Mouse (Mus musculus): ENCODE measurements at regions not wholly inside any gene's neighbourhood (a gene's known extent, or its start where the extent isn't known, plus 50 kb on each side); places are given as distances from the start of the nearest gene placed in this dataset.
"Not testable (repeated sequence)": the region's sequence is repeated elsewhere in the genome, so short reads cannot be mapped to it uniquely, and the experiment has no call there.

DNA sequence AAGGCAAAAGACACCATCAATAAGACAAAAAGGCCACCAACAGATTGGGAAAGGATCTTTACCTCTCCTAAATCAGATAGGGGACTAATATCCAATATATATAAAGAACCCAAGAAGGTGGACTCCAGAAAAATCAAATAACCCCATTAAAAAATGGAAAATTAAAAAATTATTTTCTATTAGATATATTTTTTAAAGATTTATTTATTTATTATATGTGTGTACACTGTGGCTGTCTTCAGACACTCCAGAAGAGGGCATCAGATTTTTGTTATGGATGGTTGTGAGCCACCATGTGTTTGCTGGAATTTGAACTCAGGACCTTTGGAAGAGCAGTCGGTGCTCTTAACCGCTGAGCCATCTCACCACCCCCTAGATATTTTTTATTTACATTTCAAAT lies 199.2 kb downstream of the Gm31371 start:
- ATAC-seq; POLR2A ChIA-PET; in situ Hi-C loops (cut with MboI; ENCODE audit: low pct_unique_long_range_greater_than_20kb); H3K27me3 ChIP-seq; DNase-seq (ENCODE audit: low read depth, low spot score); CTCF ChIA-PET: not testable (repeated sequence)

DNA sequence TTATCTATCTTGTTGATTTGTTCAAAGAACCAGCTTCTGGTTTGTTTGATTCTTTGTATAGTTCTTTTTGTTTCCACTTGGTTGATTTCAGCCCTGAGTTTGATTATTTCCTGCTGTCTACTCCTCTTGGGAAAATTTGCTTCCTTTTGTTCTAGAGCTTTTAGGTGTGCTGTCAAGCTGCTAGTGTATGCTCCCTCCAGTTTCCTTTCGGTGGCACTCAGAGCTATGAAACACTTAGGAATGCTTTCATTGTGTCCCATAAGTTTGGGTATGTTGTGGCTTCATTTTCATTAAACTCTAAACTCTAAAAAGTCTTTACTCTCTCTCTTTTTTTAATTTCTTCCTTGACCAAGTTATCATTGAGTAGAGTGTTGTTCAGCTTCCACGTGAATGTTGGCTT lies 204.0 kb downstream of the Gm31371 start:
- CTCF ChIA-PET; DNase-seq (ENCODE audit: low read depth, low spot score); POLR2A ChIA-PET; H3K27me3 ChIP-seq; ATAC-seq; in situ Hi-C loops (cut with MboI; ENCODE audit: low pct_unique_long_range_greater_than_20kb): not testable (repeated sequence)

DNA sequence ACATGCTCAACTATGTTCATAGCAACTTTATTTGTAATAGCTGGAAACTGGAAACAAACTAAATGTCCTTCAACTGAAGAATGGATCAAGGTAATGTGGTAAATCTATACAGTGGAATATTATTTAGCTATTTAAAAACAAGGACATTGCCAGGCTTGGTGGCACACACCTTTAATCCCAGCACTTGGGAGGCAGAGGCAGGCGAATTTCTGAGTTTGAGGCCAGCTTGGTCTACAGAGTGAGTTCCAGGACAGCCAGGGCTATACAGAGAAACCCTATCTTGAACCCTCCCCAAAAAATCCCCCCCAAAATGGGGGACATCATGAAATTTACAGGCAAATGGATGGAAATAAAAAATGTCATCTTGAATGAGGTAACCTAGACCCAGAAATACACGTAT lies 213.6 kb downstream of the Gm31371 start:
- POLR2A ChIA-PET; ATAC-seq; H3K27me3 ChIP-seq; in situ Hi-C loops (cut with MboI; ENCODE audit: low pct_unique_long_range_greater_than_20kb); CTCF ChIA-PET; DNase-seq (ENCODE audit: low read depth, low spot score): not testable (repeated sequence)

DNA sequence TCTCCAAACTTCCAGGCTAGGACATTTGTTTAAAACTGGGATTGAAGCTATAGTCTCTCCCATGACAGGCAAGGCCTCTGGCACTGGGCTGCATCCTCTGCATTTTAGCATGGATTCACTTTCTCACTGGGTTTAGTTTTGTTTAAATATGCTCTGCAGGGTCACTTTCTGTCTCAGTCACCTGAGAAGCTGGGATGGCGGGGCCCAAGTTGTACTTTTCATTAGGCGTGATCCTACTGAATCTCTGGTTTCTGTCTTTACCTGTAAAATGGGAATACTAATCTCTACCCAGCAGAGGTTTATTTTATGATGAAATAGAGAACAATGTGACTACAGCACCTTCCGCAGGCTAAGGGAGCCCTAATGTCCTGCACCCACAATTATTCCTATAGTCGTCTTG lies 216.4 kb downstream of the Gm31371 start:
- DNase-seq (ENCODE audit: low read depth, low spot score); CTCF ChIA-PET; POLR2A ChIA-PET; H3K27me3 ChIP-seq; in situ Hi-C loops (cut with MboI; ENCODE audit: low pct_unique_long_range_greater_than_20kb); ATAC-seq: not testable (repeated sequence)

DNA sequence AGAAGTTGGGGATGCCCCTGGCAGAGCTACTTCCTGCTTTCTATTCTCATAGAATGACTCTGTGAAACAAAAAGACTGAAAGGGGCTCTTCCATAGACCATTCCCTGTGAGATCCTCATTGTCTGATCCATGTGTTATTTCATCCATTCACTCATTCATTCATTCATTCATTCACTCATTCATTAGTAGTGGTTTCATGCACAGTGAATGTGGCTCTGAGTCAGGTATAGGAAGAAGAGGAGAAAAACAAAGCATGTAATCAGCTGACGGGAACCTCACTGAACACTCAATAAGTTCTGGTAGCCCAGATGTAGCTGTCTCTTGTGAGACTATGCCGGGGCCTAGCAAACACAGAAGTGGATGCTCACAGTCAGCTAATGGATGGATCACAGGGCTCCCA lies 217.0 kb downstream of the Gm31371 start:
- ATAC-seq; DNase-seq (ENCODE audit: low read depth, low spot score); POLR2A ChIA-PET; CTCF ChIA-PET; in situ Hi-C loops (cut with MboI; ENCODE audit: low pct_unique_long_range_greater_than_20kb); H3K27me3 ChIP-seq: not testable (repeated sequence)

DNA sequence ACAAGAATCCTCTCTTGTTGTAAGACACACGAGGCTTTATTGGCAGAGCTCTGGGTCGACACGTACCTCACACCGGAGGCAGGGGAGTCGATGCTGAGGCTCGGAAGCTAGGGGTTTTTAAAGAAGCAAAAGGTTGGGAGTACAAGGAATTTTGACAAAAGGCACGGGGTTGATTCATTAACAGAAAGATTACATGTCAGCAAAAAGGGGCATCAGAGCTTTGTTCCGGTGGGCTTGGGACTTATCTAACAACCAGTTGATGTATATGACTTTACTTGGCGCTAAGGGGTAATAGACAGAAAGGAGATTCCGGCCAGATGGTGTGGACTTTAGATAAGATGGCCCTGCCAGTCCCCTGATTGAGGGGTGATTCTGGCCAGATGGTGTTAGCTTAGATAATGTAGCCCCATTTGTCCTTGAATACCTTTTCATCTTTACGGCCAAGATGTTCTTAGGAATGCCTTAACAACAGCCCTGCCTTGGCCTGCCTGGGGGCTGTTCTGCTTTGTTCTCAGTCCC lies 218.3 kb downstream of the Gm31371 start:
- CTCF ChIA-PET; ATAC-seq; DNase-seq (ENCODE audit: low read depth, low spot score); H3K27me3 ChIP-seq; POLR2A ChIA-PET; in situ Hi-C loops (cut with MboI; ENCODE audit: low pct_unique_long_range_greater_than_20kb): not testable (repeated sequence)

DNA sequence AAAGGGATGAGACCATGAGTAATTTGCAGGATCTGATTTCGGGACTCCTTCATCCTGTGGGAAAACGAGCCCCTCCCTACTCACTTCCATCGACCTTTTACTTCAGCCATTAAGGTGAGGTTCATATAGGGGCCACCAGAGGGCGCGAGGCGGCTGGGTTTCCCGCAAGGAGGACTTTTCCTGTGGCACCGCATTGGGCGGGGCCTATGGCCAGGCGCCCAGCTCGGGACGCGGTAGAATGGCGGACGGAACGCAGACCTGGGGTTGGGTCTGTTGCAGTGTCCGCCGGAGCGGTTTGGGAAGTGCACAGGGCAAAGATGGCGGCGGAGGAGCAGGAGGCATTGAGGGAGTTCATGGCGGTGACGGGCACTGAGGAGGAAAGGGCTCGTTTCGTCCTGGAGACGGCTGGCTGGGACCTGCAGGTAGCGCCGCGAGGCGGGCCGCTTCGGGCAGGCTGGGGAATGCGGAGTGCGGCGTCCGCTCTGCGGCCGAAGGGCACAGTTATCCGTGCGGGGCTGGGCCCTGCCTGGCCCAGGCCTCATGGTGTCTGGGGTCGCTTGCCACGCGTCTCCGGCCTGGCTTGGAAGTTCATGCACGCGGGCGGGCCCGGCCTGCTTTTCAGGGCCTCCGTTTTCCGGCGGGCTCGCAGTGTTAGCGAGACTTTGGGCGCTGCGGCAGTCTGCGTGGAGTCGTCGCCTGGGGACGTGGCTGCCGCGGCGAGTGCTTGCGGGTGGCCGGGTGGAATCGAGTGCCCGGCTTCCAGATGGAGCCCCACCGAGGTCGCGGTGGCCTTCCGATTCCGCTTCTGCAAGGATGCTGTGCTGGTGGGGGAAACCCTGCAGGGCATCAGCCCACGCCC lies 219.1 kb downstream of the Gm31371 start:
- ATAC-seq, result peak; percentile 47
- CTCF ChIA-PET; DNase-seq (ENCODE audit: low read depth, low spot score); POLR2A ChIA-PET; H3K27me3 ChIP-seq; in situ Hi-C loops (cut with MboI; ENCODE audit: low pct_unique_long_range_greater_than_20kb): not testable (repeated sequence)

DNA sequence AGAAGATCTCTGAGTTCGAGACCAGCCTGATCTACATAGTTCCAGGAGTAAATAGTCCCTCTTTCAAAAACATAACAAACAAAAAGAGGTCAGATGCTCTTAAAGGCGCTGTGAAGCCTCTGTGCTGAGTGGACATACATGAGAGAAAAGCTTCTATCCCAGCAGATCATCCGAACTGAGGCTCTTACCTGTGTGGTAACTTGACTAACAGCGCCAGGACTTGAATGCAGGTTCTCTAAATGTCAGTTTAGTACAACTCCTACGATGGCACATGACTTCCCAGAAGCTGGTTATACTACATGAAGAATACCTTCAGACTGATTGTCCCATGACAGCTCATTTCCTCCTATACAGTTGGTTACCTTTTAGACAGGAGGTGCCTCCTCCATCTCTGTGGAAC lies 220.4 kb downstream of the Gm31371 start:
- H3K27me3 ChIP-seq; CTCF ChIA-PET; ATAC-seq; in situ Hi-C loops (cut with MboI; ENCODE audit: low pct_unique_long_range_greater_than_20kb); DNase-seq (ENCODE audit: low read depth, low spot score); POLR2A ChIA-PET: not testable (repeated sequence)

DNA sequence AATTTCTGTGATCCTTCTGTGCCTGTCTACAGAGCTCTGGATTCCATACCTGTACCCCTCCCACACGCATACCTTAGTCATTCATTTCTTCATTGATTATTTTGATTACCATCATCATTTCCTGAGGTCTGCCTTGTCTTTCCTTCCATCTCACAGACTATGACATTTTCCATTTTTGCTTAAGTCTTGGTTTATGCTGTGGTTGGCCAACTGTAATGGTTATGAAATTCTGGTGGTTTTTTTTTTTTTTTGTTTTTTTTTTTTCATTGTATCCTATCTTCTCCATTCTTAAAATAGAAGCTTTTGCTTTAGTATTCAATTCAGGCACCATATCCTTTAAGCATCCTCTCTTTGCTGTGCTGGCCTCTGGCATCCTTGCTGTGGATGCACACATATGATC lies 227.4 kb downstream of the Gm15319 start:
- H3K27me3 ChIP-seq; in situ Hi-C loops (cut with MboI; ENCODE audit: low pct_unique_long_range_greater_than_20kb): not testable (repeated sequence)

DNA sequence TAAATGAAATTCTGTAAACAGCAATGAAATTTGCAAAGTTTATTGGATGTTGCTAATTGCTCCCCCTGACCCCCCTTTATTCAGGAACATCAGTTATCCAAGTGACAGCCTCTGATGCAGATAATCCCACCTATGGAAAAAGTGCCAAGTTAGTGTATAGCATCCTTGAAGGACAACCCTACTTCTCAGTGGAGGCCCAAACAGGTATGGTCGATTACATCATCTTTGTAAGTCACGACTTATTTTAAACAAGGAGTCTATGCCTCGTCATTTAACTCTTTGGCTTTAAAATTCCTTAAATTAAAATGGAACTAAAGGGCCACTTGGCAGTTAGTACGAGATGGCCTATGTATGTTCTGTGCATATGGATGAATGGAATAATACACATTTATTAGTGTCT lies 217.6 kb downstream of the Gm15319 start:
- in situ Hi-C loops (cut with MboI; ENCODE audit: low pct_unique_long_range_greater_than_20kb); CTCF ChIA-PET; DNase-seq (ENCODE audit: low read depth, low spot score); H3K27me3 ChIP-seq; ATAC-seq; POLR2A ChIA-PET: not testable (repeated sequence)

More for the DNA sequence above, 227.4 kb downstream of the Gm15319 start:
- POLR2A ChIA-PET; ATAC-seq; CTCF ChIA-PET; DNase-seq (ENCODE audit: low read depth, low spot score): not testable (repeated sequence)

DNA sequence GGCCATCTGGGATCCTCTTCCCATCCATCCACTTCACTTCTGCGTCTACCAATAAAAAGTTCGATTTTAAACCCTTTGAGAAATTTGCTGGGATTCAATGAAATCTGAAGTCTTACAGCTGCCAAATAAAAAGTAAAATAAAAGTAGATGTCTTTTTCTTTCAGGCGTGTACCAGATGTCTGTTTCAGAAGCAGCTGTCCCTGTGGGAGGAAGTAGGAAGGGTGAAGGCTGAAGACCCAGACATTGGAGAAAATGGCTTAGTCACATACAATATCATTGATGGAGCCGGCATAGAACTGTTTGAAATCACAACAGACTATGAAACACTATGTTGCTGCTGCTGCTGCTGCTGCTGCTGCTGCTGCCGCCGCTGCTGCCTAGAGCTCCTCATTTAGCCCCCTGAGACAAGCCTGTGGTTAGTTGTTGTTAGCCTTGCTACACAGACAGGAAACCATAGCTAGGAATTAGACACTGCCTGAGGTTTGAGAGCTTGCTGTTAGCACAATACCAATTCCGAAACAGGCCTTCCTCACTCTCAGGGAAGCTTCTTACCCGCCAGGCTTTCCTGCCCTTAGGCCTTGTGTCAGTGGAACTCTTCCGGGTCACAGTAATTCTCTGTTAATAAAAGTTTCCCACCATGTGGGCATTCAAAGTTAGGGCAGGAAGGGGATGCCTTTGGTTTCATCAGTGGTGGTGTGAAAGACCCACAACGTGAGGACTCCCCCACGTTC lies 211.5 kb downstream of the Gm15319 start:
- in situ Hi-C loops (cut with MboI; ENCODE audit: low pct_unique_long_range_greater_than_20kb); POLR2A ChIA-PET; DNase-seq (ENCODE audit: low read depth, low spot score); CTCF ChIA-PET; H3K27me3 ChIP-seq; ATAC-seq: not testable (repeated sequence)

DNA sequence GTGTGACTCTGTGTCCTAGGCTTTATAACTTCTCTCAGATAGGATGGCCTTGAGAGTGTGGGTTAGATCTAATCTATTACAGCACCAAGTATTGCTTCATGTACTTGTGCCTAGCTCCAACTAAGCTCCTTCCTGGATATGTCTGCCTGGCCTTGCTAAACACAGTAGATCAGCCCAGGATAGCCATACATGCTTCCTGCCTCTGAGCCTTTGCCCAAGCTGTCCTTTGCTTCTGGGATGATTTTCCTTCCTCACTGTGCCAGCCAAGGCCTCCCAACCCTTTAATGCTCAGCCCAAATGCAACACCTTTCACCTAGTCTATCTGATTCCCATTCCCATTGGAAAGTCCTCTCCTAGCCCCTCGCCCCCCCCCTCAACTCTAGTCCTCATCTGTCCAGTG lies 208.9 kb downstream of the Gm15319 start:
- CTCF ChIA-PET, POLR2A ChIA-PET: not testable (repeated sequence)

More for the DNA sequence above, 208.9 kb downstream of the Gm15319 start:
- in situ Hi-C loops (cut with MboI; ENCODE audit: low pct_unique_long_range_greater_than_20kb); DNase-seq (ENCODE audit: low read depth, low spot score); H3K27me3 ChIP-seq; ATAC-seq: not testable (repeated sequence)

Measured in Patski (cell line).